In genomic region chr11:86051383-86051782, GRCm38 (mm10) we compare ENCODE assay signal across 12 mouse cellular contexts.
A peak's percentile ranks its signal among the peaks of the same experiment; 100 is the strongest.
DNase-seq lines count a peak whose midpoint lies in the region; ATAC-seq and TF ChIP-seq lines count a peak whose summit lies in the region.
"Had no signal": no experiment of that assay in that cellular context is flagged by ENCODE, and none has a peak within 500 bp of the region (broad histone marks: within the 10 kb centered on the region; RNA-seq: fewer than 3 reads in every experiment).

No protein-coding gene starts in this region.

- TF ChIP-seq EP300 in lung, postnatal 0 days (IDR thresholded peaks at IDR 0.05), result 0 out of 2 replicates have a peak, but pooled peaks have one; percentile 21

- 7% methylated on average over 6 of the region's 6 CpGs for WGBS in neural tube, embryonic 15.5 days
- 9% methylated on average over 6 of the region's 6 CpGs for WGBS in embryonic facial prominence, embryonic 12.5 days
- WGBS in lung, postnatal 0 days, result 21% methylated on average over 6 of the region's 6 CpGs

- H3K27me3 ChIP-seq in neural tube, embryonic 15.5 days (replicated peaks), result no peaks in the 10 kb centered on the region
- no peaks in the 10 kb centered on the region for H3K27me3 ChIP-seq in embryonic facial prominence, embryonic 12.5 days
- no peaks in the 10 kb centered on the region for H3K27me3 ChIP-seq in lung, postnatal 0 days (replicated peaks; ENCODE audit: insufficient read depth, low read length)
- H3K27me3 ChIP-seq: forebrain, embryonic 15.5 days; hindbrain, embryonic 13.5 days had no signal

- no peak overlapping the region for H3K27ac ChIP-seq in neural tube, embryonic 15.5 days (replicated peaks)
- H3K27ac ChIP-seq in embryonic facial prominence, embryonic 12.5 days, result peak overlapping the region; percentile 66
- H3K27ac ChIP-seq in lung, postnatal 0 days (ENCODE audit: low read length), result no peak overlapping the region
- H3K27ac ChIP-seq: forebrain, embryonic 15.5 days; hindbrain, embryonic 13.5 days had no signal

- peak; percentile 61 for DNase-seq in neural tube, embryonic 10.5 days (ENCODE audit: extremely low spot score, low spot score)
- peak; percentile 30 for DNase-seq in lung, postnatal 0 days (ENCODE audit: low spot score)
- DNase-seq in right cerebral cortex, postnatal 4 days, result no peak
- DNase-seq in spleen, postnatal 36 days (ENCODE audit: low spot score in 2 of 2), result no peak
- DNase-seq in adrenal gland, postnatal 14 days, result no peak
- DNase-seq: cerebellum, adult 9-11 months; kidney, postnatal 14 days; left cerebral cortex, postnatal 4 days had no signal

- H3K4me3 ChIP-seq in neural tube, embryonic 15.5 days (replicated peaks), result no peak overlapping the region
- H3K4me3 ChIP-seq in embryonic facial prominence, embryonic 12.5 days, result no peak overlapping the region
- no peak overlapping the region for H3K4me3 ChIP-seq in lung, postnatal 0 days (ENCODE audit: low read depth, low read length)
- H3K4me3 ChIP-seq: forebrain, embryonic 15.5 days; hindbrain, embryonic 13.5 days had no signal

- no peaks in the 10 kb centered on the region for H3K9me3 ChIP-seq in neural tube, embryonic 15.5 days (replicated peaks)
- no peaks in the 10 kb centered on the region for H3K9me3 ChIP-seq in embryonic facial prominence, embryonic 12.5 days
- H3K9me3 ChIP-seq in lung, postnatal 0 days (ENCODE audit: low read length), result no peaks in the 10 kb centered on the region
- H3K9me3 ChIP-seq: forebrain, embryonic 15.5 days; hindbrain, embryonic 13.5 days had no signal

- no peaks in the 10 kb centered on the region for H3K36me3 ChIP-seq in neural tube, embryonic 15.5 days
- H3K36me3 ChIP-seq in embryonic facial prominence, embryonic 12.5 days, result no peaks in the 10 kb centered on the region
- H3K36me3 ChIP-seq in lung, postnatal 0 days (ENCODE audit: insufficient read depth, low read length), result no peaks in the 10 kb centered on the region
- H3K36me3 ChIP-seq: forebrain, embryonic 15.5 days; hindbrain, embryonic 13.5 days had no signal

- peaks cover 6% of the 10 kb centered on the region; the same call in 1 of the 2 replicates for H3K4me1 ChIP-seq in neural tube, embryonic 15.5 days
- peaks cover 12% of the 10 kb centered on the region; the same call in 1 of the 2 replicates for H3K4me1 ChIP-seq in embryonic facial prominence, embryonic 12.5 days
- no peaks in the 10 kb centered on the region for H3K4me1 ChIP-seq in lung, postnatal 0 days (ENCODE audit: insufficient read depth, low read depth, low read length)
- H3K4me1 ChIP-seq: forebrain, embryonic 15.5 days had no signal

- no peak for ATAC-seq in neural tube, embryonic 15.5 days (ENCODE audit: low FRiP score)
- ATAC-seq in embryonic facial prominence, embryonic 12.5 days (ENCODE audit: insufficient number of reproducible peaks, insufficient read depth, low FRiP score, low TSS enrichment), result 0 out of 2 replicates have a peak, but pooled peaks have one; percentile 41
- peak; percentile 60 for ATAC-seq in lung, postnatal 0 days
- ATAC-seq: forebrain, embryonic 15.5 days had no signal

- H3K4me2 ChIP-seq in neural tube, embryonic 15.5 days, result no peak overlapping the region
- H3K4me2 ChIP-seq in embryonic facial prominence, embryonic 12.5 days (replicated peaks), result peak overlapping the region; percentile 6; the same call in 1 of the 2 replicates
- H3K4me2 ChIP-seq in lung, postnatal 0 days (replicated peaks; ENCODE audit: low read depth, low read length), result no peak overlapping the region
- H3K4me2 ChIP-seq: forebrain, embryonic 15.5 days; hindbrain, embryonic 13.5 days had no signal

- H3K9ac ChIP-seq in neural tube, embryonic 15.5 days (replicated peaks), result no peak overlapping the region
- no peak overlapping the region for H3K9ac ChIP-seq in embryonic facial prominence, embryonic 12.5 days
- no peak overlapping the region for H3K9ac ChIP-seq in lung, postnatal 0 days (replicated peaks; ENCODE audit: low read depth)
- H3K9ac ChIP-seq: forebrain, embryonic 15.5 days; hindbrain, embryonic 13.5 days had no signal

- no peak for TF ChIP-seq CTCF in lung, postnatal 0 days (IDR thresholded peaks at IDR 0.05)

Comparison
In these comparisons a context has a peak if more than half of its experiments do, and no peak if none do; other contexts are left out.
1. DNase-seq: peak in neural tube, embryonic 10.5 days (single experiment) and lung, postnatal 0 days (single experiment); none in right cerebral cortex, postnatal 4 days (single experiment), spleen, postnatal 36 days (0 of 2) and adrenal gland, postnatal 14 days (single experiment).